Mouse (Mus musculus): ENCODE measurements around the gene Prn. TPM values are rescaled to one million over a fixed set of nuclear protein-coding genes. Genes with fewer than 3 reads are reported as not detected.
A peak's percentile ranks its signal among the peaks of the same experiment; 100 is the strongest.

The Prn gene
- polyA plus RNA-seq, 1 experiment from 2014 or later = not detected

- WGBS = 80% methylated on average over 7 of the region's 7 CpGs
- no peak for ATAC-seq (ENCODE audit: borderline replicate concordance, extremely low read depth, low FRiP score, low TSS enrichment)
These were observed 1.4 kb upstream of the Prn start for GRCm38 (mm10) chr2:131908351-131908861.

DNA sequence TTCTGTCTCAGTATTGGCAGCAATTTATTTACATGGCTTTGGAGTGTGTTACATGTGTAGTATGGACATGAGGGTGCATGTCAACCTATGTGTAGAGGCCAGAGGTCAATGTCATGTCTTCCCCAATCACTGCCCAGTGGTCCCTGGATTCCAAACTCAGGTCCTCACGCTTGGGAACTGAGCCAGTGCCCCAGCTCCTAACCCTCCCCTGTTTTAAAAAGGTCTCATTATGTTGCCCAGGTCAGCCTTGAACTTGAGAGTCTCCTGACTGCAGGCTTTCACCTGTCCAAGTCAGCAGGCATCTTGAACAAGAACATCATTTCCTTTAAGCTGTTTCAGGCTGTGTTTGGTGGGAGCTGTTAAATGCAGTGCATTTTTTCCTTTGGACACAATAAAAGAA lies 851 bp upstream of the Prn start:
- 89% methylated on average over 1 of the region's 1 CpGs for whole genome bisulfite sequencing
- Histone ChIP-seq H3K27me3 (no peaks in the 10 kb centered on the region), H3K9me3 (no peaks in the 10 kb centered on the region), H3K4me3 (no peak overlapping the region), H3K36me3 (no peaks in the 10 kb centered on the region), H3K4me1 (peaks cover 6% of the 10 kb centered on the region; the same call in 1 of the 2 replicates), H3K27ac (no peak overlapping the region), H3K9ac (no peak overlapping the region), H3K4me2 (peak overlapping the region; percentile 76)
- ATAC-seq (ENCODE audit: borderline replicate concordance, extremely low read depth, low FRiP score, low TSS enrichment) = no peak

More at GRCm38 (mm10) chr2:131908351-131908861, 1.4 kb upstream of the Prn start:
- no peak overlapping the region for H3K9ac ChIP-seq
- no peak overlapping the region for H3K4me3 ChIP-seq
- H3K4me2 ChIP-seq = no peak overlapping the region
- H3K36me3 ChIP-seq = no peaks in the 10 kb centered on the region
- peaks cover 6% of the 10 kb centered on the region; the same call in 1 of the 2 replicates for H3K4me1 ChIP-seq
- H3K27ac ChIP-seq = no peak overlapping the region
- no peaks in the 10 kb centered on the region for H3K27me3 ChIP-seq
- H3K9me3 ChIP-seq = no peaks in the 10 kb centered on the region

DNA sequence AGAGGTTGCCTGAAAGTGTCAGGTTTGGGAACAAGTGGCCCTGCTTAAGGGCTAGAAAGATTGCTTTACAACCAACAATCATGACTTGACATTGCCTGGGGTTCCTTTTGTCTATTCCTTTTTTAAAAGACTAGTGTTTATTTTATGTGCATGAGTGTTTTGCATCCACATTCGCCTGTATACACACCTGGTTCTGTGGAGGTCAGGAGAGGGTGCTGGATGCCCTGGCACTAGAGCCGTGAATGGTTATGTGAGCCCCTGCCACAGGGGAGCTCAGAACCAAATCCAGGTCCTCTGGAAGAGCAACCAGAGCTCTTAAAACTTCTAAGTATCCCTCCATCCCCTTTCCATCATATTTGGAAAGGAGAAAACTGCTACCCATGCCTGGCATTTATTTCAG lies 1.1 kb downstream of the Prn start:
- 60% methylated on average over 2 of the region's 2 CpGs for WGBS
- H3K27me3 ChIP-seq = no peaks in the 10 kb centered on the region
- no peak for ATAC-seq (ENCODE audit: borderline replicate concordance, extremely low read depth, low FRiP score, low TSS enrichment)
- H3K4me3 ChIP-seq = peak overlapping the region; percentile 78
- no peak overlapping the region for H3K9ac ChIP-seq
- peak overlapping the region; percentile 76 for H3K4me2 ChIP-seq
- peaks cover 6% of the 10 kb centered on the region; the same call in 1 of the 2 replicates for H3K4me1 ChIP-seq
- H3K9me3 ChIP-seq = no peaks in the 10 kb centered on the region
- H3K27ac ChIP-seq = no peak overlapping the region
- 0 out of 2 replicates have a peak, but pooled peaks cover 1% of the 10 kb centered on the region for H3K36me3 ChIP-seq

DNA sequence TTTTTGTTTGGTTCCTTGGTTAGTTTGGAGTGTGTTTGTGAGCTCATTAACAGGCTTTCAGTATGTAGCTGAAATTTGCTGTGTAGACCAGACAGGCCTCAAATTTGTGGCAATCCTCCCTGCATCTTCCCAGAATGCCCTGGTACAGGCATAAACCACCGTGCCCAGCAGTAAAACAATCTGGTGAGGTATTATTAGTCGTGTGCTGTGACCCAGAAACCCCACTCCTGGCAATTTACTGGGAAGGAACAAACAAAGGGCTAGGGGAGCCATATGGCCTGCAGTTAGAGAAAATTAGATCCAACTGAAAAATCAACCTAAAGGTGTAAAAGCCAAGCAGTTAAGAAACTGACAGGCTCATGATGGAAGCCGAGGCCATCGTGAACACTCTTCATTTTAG lies 1.6 kb downstream of the Prn start:
- Histone ChIP-seq H3K4me3 (no peak overlapping the region), H3K27ac (no peak overlapping the region), H3K4me1 (peaks cover 6% of the 10 kb centered on the region; the same call in 1 of the 2 replicates), H3K9me3 (no peaks in the 10 kb centered on the region), H3K4me2 (peak overlapping the region; percentile 76), H3K9ac (no peak overlapping the region), H3K27me3 (no peaks in the 10 kb centered on the region), H3K36me3 (0 out of 2 replicates have a peak, but pooled peaks cover 4% of the 10 kb centered on the region)
- WGBS = 61% methylated on average over 4 of the region's 4 CpGs
- ATAC-seq (ENCODE audit: borderline replicate concordance, extremely low read depth, low FRiP score, low TSS enrichment) = no peak

- Histone ChIP-seq H3K36me3 (0 out of 2 replicates have a peak, but pooled peaks cover 4% of the 10 kb centered on the region), H3K27me3 (no peaks in the 10 kb centered on the region), H3K4me3 (no peak overlapping the region), H3K9ac (no peak overlapping the region), H3K4me2 (no peak overlapping the region), H3K27ac (no peak overlapping the region), H3K4me1 (peaks cover 6% of the 10 kb centered on the region; the same call in 1 of the 2 replicates), H3K9me3 (no peaks in the 10 kb centered on the region)
- no peak for ATAC-seq (ENCODE audit: borderline replicate concordance, extremely low read depth, low FRiP score, low TSS enrichment)
- WGBS = 81% methylated on average over 8 of the region's 8 CpGs
These were observed 2.9 kb downstream of the Prn start for GRCm38 (mm10) chr2:131912526-131913258.

DNA sequence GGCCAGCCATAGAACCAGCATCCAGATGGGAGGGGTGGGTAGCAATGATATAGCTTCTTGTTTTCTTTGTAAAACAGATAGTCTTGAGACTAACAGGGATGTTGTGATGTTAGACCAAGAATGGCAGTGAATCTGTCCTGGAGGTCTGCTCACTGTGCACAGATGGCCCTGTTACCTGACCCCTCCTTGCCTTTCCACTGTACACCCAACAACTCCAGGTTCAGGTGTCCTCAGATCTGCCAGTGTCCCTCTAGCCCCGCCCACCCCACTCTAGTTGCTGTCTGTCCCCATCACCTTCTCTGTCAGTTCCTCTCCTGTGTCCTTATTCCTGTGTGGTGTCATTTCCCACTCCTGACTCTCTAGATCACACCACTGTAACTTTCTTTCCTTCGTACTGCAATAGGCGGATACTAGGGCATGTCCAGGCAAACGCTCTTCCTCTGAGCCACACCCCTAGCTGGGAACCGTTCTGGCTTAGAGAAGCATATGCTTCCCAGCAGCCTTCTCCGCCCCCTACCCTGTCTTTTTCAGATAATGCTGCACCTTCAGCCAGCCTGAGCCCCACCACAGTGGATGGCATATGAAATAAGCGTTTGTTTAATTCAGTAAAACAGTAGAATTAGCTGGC lies 22.6 kb downstream of the Prn start:
- no peak for ATAC-seq (ENCODE audit: borderline replicate concordance, extremely low read depth, low FRiP score, low TSS enrichment)
- WGBS = 56% methylated on average over 7 of the region's 7 CpGs

DNA sequence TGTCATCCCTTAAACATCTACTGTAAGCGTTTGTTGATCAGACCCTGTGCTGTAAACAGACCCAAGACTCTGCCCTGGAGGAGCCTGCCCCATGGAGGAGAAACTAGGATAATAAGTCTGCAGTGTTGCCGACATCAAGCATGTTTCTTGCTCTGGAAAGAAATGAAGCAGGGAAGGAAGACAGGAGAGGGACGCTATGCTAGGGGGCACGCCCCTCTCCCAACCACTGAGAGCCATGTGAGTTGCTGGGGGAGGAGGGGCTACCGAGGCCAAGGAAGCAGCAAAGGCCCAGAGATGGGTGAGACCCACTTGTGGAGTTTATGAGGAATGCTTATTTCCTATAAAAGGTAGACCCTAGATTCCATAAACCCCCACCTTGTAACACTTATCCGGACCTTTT lies 23.3 kb downstream of the Prn start:
- no peak for ATAC-seq (ENCODE audit: borderline replicate concordance, extremely low read depth, low FRiP score, low TSS enrichment)
- no peak overlapping the region for H3K4me2 ChIP-seq
- peak overlapping the region; percentile 30; the same call in 1 of the 2 replicates for H3K27ac ChIP-seq
- H3K36me3 ChIP-seq = no peaks in the 10 kb centered on the region
- no peak overlapping the region for H3K4me3 ChIP-seq
- no peaks in the 10 kb centered on the region for H3K27me3 ChIP-seq
- no peak overlapping the region for H3K9ac ChIP-seq
- WGBS = 21% methylated on average over 6 of the region's 6 CpGs
- no peaks in the 10 kb centered on the region for H3K9me3 ChIP-seq
- peaks cover 23% of the 10 kb centered on the region for H3K4me1 ChIP-seq

More for the DNA sequence above, 22.6 kb downstream of the Prn start:
- Histone ChIP-seq H3K27me3 (no peaks in the 10 kb centered on the region), H3K4me2 (no peak overlapping the region), H3K27ac (peak overlapping the region; percentile 30; the same call in 1 of the 2 replicates), H3K4me1 (peaks cover 21% of the 10 kb centered on the region), H3K9ac (no peak overlapping the region), H3K4me3 (no peak overlapping the region), H3K9me3 (no peaks in the 10 kb centered on the region), H3K36me3 (no peaks in the 10 kb centered on the region)

DNA sequence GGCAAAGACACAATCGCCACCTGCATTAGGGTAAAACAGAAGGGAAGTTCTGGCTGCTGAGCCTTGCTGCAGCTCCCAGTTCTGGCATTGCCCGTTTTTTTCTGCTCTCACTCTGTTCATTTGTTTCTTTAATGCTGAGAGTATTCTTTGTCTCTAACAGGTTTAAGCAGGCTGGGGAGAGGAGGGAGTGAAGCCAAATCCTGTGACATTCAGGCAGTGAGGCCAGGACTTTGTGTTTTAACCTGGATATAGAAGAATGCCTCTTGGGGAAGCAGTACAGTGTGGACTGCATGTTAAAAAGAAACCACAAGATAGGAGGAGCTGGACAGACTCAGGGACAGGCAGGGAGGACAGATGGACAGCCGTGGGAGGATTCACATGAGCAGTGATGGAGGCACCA lies 23.8 kb downstream of the Prn start:
- peak overlapping the region; percentile 30; the same call in 1 of the 2 replicates for H3K27ac ChIP-seq
- H3K9ac ChIP-seq = no peak overlapping the region
- H3K9me3 ChIP-seq = no peaks in the 10 kb centered on the region
- H3K4me1 ChIP-seq = peaks cover 23% of the 10 kb centered on the region
- 45% methylated on average over 3 of the region's 3 CpGs for WGBS
- no peaks in the 10 kb centered on the region for H3K27me3 ChIP-seq
- ATAC-seq (ENCODE audit: borderline replicate concordance, extremely low read depth, low FRiP score, low TSS enrichment) = no peak
- H3K36me3 ChIP-seq = no peaks in the 10 kb centered on the region
- no peak overlapping the region for H3K4me3 ChIP-seq
- H3K4me2 ChIP-seq = no peak overlapping the region

- ATAC-seq (ENCODE audit: borderline replicate concordance, extremely low read depth, low FRiP score, low TSS enrichment) = no peak
- no peak overlapping the region for H3K9ac ChIP-seq
- no peaks in the 10 kb centered on the region for H3K27me3 ChIP-seq
- H3K4me3 ChIP-seq = no peak overlapping the region
- 91% methylated on average over 2 of the region's 2 CpGs for WGBS
- no peak overlapping the region for H3K4me2 ChIP-seq
- no peaks in the 10 kb centered on the region for H3K36me3 ChIP-seq
- H3K9me3 ChIP-seq = no peaks in the 10 kb centered on the region
- H3K4me1 ChIP-seq = peaks cover 23% of the 10 kb centered on the region
- H3K27ac ChIP-seq = no peak overlapping the region
These were observed 24.5 kb downstream of the Prn start for GRCm38 (mm10) chr2:131934243-131934642.

DNA sequence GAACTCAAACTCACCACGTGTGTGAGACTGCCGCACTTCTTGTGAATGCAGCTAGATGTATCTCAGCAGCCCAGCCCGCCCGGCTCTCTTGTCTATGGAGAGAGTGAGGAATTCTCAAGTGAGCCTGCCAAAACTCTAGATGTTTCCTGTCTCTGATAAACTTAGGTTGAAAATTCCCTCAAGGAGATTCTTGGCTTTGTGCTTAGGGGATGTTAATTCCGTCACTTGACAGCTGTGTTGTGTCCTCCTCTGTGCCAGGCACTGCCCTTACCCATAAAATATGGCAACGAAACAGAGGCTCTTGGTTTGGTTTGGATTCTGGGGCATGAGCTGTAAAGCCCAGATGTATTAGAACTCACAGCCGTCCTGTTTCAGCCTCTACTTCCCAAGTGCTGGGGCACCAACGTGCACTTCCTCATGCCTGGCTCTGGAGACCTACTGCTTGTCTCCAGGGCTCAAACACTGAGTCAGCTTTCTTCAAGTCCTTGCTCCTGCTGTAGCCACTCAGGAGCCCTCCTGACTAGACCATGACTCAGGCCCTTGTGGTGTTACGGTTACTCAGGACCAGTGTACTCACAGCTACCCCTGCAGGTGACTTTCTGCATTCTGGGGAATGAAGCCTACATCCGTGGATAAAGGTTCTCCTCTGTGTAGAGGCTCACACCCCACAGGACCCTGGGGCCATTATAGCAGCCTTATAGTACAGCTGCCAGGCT lies 25.8 kb downstream of the Prn start:
- WGBS = 46% methylated on average over 10 of the region's 10 CpGs
- no peak overlapping the region for H3K9ac ChIP-seq
- no peaks in the 10 kb centered on the region for H3K36me3 ChIP-seq
- peaks cover 23% of the 10 kb centered on the region for H3K4me1 ChIP-seq
- H3K4me2 ChIP-seq = no peak overlapping the region
- peak; percentile 47; the same call in 1 of the 2 replicates for ATAC-seq (ENCODE audit: borderline replicate concordance, extremely low read depth, low FRiP score, low TSS enrichment)
- H3K27ac ChIP-seq = 0 out of 2 replicates have a peak overlapping the region, but pooled peaks have one; percentile 21
- H3K4me3 ChIP-seq = no peak overlapping the region
- no peaks in the 10 kb centered on the region for H3K9me3 ChIP-seq
- H3K27me3 ChIP-seq = no peaks in the 10 kb centered on the region

GRCm38 (mm10) chr2:131936410-131936809 lies 26.7 kb downstream of the Prn start:
- ATAC-seq (ENCODE audit: borderline replicate concordance, extremely low read depth, low FRiP score, low TSS enrichment) = no peak
- H3K4me1 ChIP-seq = peaks cover 23% of the 10 kb centered on the region
- no peak overlapping the region for H3K4me3 ChIP-seq
- H3K9ac ChIP-seq = no peak overlapping the region
- H3K27ac ChIP-seq = no peak overlapping the region
- no peaks in the 10 kb centered on the region for H3K9me3 ChIP-seq
- no peaks in the 10 kb centered on the region for H3K27me3 ChIP-seq
- no peak overlapping the region for H3K4me2 ChIP-seq
- H3K36me3 ChIP-seq = no peaks in the 10 kb centered on the region
- WGBS = 94% methylated on average over 10 of the region's 10 CpGs

Data from lung, embryonic 15.5 days (tissue).